14 mouse cellular contexts compared by ENCODE assay signal in genomic region chr8:122764790-122765474, GRCm38 (mm10).
"Had no signal": no experiment of that assay in that cellular context is flagged by ENCODE, and none has a peak within 500 bp of the region (broad histone marks: within the 10 kb centered on the region; RNA-seq: fewer than 3 reads in every experiment).

No protein-coding gene starts in this region.

- H3K4me3 ChIP-seq: layer of hippocampus, adult 2 months; limb, embryonic 13.5 days; megakaryocyte, embryonic 14.5 days; midbrain, embryonic 12.5 days; neural tube, embryonic 13.5 days had no signal

- H3K9ac ChIP-seq: limb, embryonic 13.5 days; liver, embryonic 14.5 days; midbrain, embryonic 12.5 days; neural tube, embryonic 13.5 days had no signal

- H3K4me2 ChIP-seq: limb, embryonic 13.5 days; midbrain, embryonic 12.5 days; neural tube, embryonic 13.5 days had no signal

- H3K27me3 ChIP-seq: neural tube, embryonic 13.5 days had no signal

- H3K4me1 ChIP-seq: limb, embryonic 13.5 days had no signal

- DNase-seq: kidney, postnatal 10 days; kidney, postnatal 4 days; left cerebral cortex, postnatal 4 days; lung, adult 18-20 months; retina, postnatal 1 day; right cerebral cortex, postnatal 4 days; thymus, postnatal 14 days had no signal

- H3K27ac ChIP-seq: layer of hippocampus, adult 2 months; limb, embryonic 13.5 days; liver, embryonic 14.5 days; midbrain, embryonic 12.5 days; neural tube, embryonic 13.5 days had no signal

- H3K9me3 ChIP-seq: limb, embryonic 13.5 days; megakaryocyte, embryonic 14.5 days; midbrain, embryonic 12.5 days; neural tube, embryonic 13.5 days had no signal

- ATAC-seq: midbrain, embryonic 16.5 days had no signal

- H3K36me3 ChIP-seq: limb, embryonic 13.5 days; midbrain, embryonic 12.5 days; neural tube, embryonic 13.5 days had no signal
